Mouse (Mus musculus): ENCODE results near the gene Rnpepl1. TPM values are rescaled to one million over a fixed set of nuclear protein-coding genes. Genes with fewer than 3 reads are reported as not detected.

Rnpepl1 gene
- polyA plus RNA-seq, 1 experiment, result 6.5 TPM

GRCm38 (mm10) chr1:92933611-92934010, 23.0 kb downstream of the Rnpepl1 start:
- Histone ChIP-seq H3K27me3 (ENCODE audit: control insufficient read depth) (no peaks in the 10 kb centered on the region), H3K36me3 (ENCODE audit: control insufficient read depth) (peaks cover 9% of the 10 kb centered on the region), H3K4me1 (ENCODE audit: control insufficient read depth) (peaks cover 33% of the 10 kb centered on the region), H3K9me3 (ENCODE audit: control insufficient read depth, low read length) (no peaks in the 10 kb centered on the region), H3K4me3 (replicated peaks) (peak overlapping the region; percentile 69)
- no peak for TF ChIP-seq GATA1 (IDR thresholded peaks at IDR 0.05; ENCODE audit: low read length)
- TF ChIP-seq TAL1 (IDR thresholded peaks at IDR 0.05; ENCODE audit: low read length), result no peak

DNA sequence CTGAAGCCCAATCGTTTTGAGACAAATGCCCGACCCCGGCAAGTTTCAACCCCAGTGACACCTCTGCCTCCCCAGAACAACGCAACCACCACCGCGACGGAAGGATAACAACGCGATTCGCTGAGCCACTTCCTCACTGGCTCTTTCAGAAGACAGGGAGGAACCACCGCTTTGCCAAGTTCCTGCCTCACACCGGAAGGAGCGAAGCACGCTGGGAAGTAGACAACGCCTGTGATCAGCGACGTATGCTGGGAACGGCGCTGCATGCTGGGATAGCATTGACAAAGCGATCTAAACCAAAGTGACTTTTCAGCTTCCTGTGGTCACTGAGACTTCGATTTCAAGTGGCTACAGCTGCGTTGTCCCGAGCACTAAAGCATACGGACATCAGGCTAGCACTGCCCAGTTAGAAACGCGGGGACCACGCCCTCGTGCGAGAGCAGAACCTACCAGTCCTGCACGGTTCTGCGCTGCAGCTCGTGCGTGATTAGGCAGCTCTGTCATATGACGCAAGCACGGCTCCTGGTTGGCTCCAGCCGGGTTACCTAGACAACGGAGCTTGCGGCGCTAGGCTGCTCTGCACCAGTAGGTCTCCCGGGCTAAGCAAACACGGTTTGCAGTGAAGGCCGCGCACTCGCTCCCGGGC, 23.7 kb downstream of the Rnpepl1 start, which contains the start of gene Capn10:
Gene Capn10, plus strand, starts transcription at position 195 of the 646 bp plus-strand sequence.
- H3K27me3 ChIP-seq (ENCODE audit: control insufficient read depth), result no peaks in the 10 kb centered on the region
- peaks cover 33% of the 10 kb centered on the region for H3K4me1 ChIP-seq (ENCODE audit: control insufficient read depth)
- TF ChIP-seq TAL1 (IDR thresholded peaks at IDR 0.05; ENCODE audit: low read length), result no peak
- no peak for TF ChIP-seq GATA1 (IDR thresholded peaks at IDR 0.05; ENCODE audit: low read length)
- peak within 1 kb of the TSS; percentile 69 for H3K4me3 ChIP-seq (replicated peaks)
- H3K9me3 ChIP-seq (ENCODE audit: control insufficient read depth, low read length), result no peaks in the 10 kb centered on the region
- peaks cover 13% of the 10 kb centered on the region for H3K36me3 ChIP-seq (ENCODE audit: control insufficient read depth)

DNA sequence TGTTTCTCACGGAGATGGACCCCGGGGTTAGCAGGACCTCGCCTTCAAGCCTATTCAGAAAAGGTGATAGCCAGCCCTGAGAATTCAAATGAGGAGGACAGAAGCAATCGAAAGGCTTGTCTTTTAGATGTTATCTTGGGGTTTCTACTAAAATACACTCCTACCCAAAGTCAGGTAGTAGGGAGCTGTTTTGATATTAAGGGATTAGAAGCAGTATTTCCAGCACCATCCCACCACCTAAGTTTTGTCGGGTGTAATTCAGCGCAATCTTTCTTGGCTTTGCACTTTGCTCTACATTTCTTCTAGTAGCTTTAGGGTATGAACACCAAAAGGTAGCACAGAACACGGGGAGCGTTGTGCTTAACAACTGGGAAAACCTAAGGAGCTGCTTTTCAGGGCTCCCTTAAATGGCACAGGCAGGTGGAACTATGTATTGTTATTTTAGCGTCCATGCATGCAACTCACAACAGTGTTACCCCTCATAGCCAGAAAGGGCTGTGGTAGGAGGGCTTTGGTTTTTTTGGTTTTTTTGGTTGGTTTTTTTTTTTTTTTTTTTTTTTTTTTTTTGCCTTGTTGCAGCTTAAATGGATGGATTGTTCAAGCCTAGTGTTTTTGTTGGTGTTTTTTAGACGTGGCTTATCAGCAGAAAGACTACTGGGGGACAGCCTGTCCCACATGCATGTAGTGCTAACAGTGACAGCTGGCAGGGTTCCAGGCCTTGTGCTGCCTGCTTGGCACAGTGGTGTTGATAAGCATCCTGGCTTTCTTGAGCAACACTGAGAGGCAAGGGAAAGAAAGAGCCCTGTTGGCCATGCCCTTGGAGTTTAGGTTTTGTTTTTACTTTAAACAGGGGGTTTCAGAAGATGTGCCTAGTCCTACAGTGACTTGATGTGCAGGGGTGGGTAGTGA, 24.7 kb downstream of the Rnpepl1 start:
- H3K4me1 ChIP-seq (ENCODE audit: control insufficient read depth), result peaks cover 33% of the 10 kb centered on the region
- peaks cover 23% of the 10 kb centered on the region for H3K36me3 ChIP-seq (ENCODE audit: control insufficient read depth)

GRCm38 (mm10) chr1:92935977-92936376, 25.4 kb downstream of the Rnpepl1 start:
- no peak for TF ChIP-seq GATA1 (IDR thresholded peaks at IDR 0.05; ENCODE audit: low read length)

More for the DNA sequence above, 24.7 kb downstream of the Rnpepl1 start:
- TF ChIP-seq GATA1 (IDR thresholded peaks at IDR 0.05; ENCODE audit: low read length) (no peak), TAL1 (IDR thresholded peaks at IDR 0.05; ENCODE audit: low read length) (no peak)
- Histone ChIP-seq H3K27me3 (ENCODE audit: control insufficient read depth) (no peaks in the 10 kb centered on the region), H3K4me3 (replicated peaks) (peak overlapping the region; percentile 69), H3K9me3 (ENCODE audit: control insufficient read depth, low read length) (no peaks in the 10 kb centered on the region)

GRCm38 (mm10) chr1:92936467-92936866, 25.9 kb downstream of the Rnpepl1 start:
- Histone ChIP-seq H3K27me3 (ENCODE audit: control insufficient read depth) (no peaks in the 10 kb centered on the region), H3K4me1 (ENCODE audit: control insufficient read depth) (peaks cover 33% of the 10 kb centered on the region), H3K4me3 (replicated peaks) (no peak overlapping the region), H3K9me3 (ENCODE audit: control insufficient read depth, low read length) (no peaks in the 10 kb centered on the region), H3K36me3 (ENCODE audit: control insufficient read depth) (peaks cover 29% of the 10 kb centered on the region)
- TF ChIP-seq GATA1 (IDR thresholded peaks at IDR 0.05; ENCODE audit: low read length), result no peak
- TF ChIP-seq TAL1 (IDR thresholded peaks at IDR 0.05; ENCODE audit: low read length), result no peak

More at GRCm38 (mm10) chr1:92935977-92936376, 25.4 kb downstream of the Rnpepl1 start:
- Histone ChIP-seq H3K27me3 (ENCODE audit: control insufficient read depth) (no peaks in the 10 kb centered on the region), H3K4me1 (ENCODE audit: control insufficient read depth) (peaks cover 33% of the 10 kb centered on the region), H3K9me3 (ENCODE audit: control insufficient read depth, low read length) (no peaks in the 10 kb centered on the region), H3K4me3 (replicated peaks) (peak overlapping the region; percentile 69), H3K36me3 (ENCODE audit: control insufficient read depth) (peaks cover 26% of the 10 kb centered on the region)

DNA sequence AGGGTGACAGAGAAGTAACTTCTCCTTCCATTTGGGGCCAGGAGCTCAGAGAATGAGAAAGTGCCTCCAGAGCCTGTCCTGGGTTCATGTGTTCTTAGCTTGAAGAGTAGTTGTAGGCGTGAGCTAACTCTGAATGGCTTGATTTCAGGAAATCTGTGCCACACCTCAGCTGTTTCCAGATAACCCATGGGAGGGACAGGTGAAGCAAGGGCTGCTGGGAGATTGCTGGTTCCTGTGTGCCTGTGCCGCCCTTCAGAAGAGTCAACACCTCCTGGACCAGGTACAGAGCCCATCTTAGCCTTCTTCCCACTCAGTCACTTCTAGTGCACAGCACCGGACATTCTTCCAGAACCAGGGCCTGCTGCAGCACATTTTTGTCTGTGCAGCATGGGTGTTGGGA, 27.2 kb downstream of the Rnpepl1 start:
- no peak for TF ChIP-seq TAL1 (IDR thresholded peaks at IDR 0.05; ENCODE audit: low read length)
- no peak for TF ChIP-seq GATA1 (IDR thresholded peaks at IDR 0.05; ENCODE audit: low read length)
- Histone ChIP-seq H3K4me1 (ENCODE audit: control insufficient read depth) (peaks cover 33% of the 10 kb centered on the region), H3K36me3 (ENCODE audit: control insufficient read depth) (peaks cover 35% of the 10 kb centered on the region), H3K4me3 (replicated peaks) (no peak overlapping the region), H3K9me3 (ENCODE audit: control insufficient read depth, low read length) (no peaks in the 10 kb centered on the region), H3K27me3 (ENCODE audit: control insufficient read depth) (no peaks in the 10 kb centered on the region)

DNA sequence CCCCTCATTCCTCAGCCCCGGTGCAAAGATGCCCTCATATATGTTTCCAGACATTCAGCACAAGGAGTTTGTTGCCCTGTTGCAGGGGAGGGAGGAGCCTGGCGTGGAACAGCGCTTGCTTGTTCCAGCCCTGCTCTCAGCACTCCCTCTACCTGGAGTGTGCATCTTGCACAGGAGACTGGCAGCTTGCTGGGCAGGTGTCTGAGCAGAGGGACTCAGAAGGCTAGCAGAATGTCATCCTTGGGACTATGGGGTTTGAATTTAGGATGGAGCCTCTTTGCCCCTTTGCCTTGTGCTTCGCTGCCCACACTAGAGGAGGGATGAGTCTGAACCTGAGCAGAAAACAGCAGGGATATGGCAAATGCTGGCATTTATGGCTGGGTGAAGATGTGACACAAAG, 29.2 kb downstream of the Rnpepl1 start:
- TF ChIP-seq TAL1 (IDR thresholded peaks at IDR 0.05; ENCODE audit: low read length), result no peak
- no peak for TF ChIP-seq GATA1 (IDR thresholded peaks at IDR 0.05; ENCODE audit: low read length)
- no peaks in the 10 kb centered on the region for H3K27me3 ChIP-seq (ENCODE audit: control insufficient read depth)
- H3K9me3 ChIP-seq (ENCODE audit: control insufficient read depth, low read length), result no peaks in the 10 kb centered on the region
- H3K4me1 ChIP-seq (ENCODE audit: control insufficient read depth), result peaks cover 19% of the 10 kb centered on the region
- H3K36me3 ChIP-seq (ENCODE audit: control insufficient read depth), result peaks cover 44% of the 10 kb centered on the region
- H3K4me3 ChIP-seq (replicated peaks), result no peak overlapping the region

DNA sequence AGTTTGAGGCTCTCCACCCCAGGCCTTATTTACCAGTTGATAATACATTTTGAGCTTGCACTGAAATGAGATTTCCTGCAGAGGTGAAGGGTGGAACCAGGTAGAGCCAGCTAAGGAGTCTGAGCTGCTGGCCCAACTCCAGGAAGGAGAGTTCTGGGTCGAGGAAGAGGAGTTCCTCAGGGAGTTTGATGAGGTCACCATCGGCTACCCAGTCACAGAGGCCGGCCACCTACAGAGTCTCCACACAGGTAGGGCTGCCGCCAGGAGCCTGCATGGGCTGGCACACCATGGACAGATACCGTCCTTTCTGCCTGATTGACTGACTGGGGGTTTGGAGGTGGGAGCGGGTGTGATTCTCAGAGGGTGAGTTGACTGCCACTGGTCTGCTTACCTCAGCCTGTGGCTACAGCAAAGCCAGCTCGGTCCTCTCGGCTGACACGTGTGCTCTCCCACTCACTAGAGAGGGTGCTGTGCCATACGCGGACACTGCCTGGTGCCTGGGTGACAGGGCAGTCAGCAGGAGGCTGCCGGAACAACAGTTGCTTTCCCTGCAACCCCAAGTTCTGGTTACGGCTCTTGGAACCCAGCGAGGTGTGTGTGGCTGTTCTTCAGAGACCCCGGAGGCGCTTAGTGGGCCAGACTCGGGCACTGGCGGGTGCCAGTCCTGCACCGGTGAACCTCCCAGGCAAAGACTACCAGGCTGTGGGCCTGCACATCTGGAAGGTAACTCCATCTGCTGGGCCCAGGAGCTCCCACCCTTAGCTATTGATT, 32.8 kb downstream of the Rnpepl1 start:
- H3K4me1 ChIP-seq (ENCODE audit: control insufficient read depth), result no peaks in the 10 kb centered on the region; the same call in 1 of the 2 replicates
- peaks cover 68% of the 10 kb centered on the region for H3K36me3 ChIP-seq (ENCODE audit: control insufficient read depth)
- no peaks in the 10 kb centered on the region for H3K27me3 ChIP-seq (ENCODE audit: control insufficient read depth)
- TF ChIP-seq TAL1 (IDR thresholded peaks at IDR 0.05; ENCODE audit: low read length) (no peak), GATA1 (IDR thresholded peaks at IDR 0.05; ENCODE audit: low read length) (no peak)
- no peak overlapping the region for H3K4me3 ChIP-seq (replicated peaks)
- no peaks in the 10 kb centered on the region for H3K9me3 ChIP-seq (ENCODE audit: control insufficient read depth, low read length)

All from erythroblast, embryonic 14.5 days (primary cell).